Mouse (Mus musculus) heart, adult 9 months (tissue): ENCODE data around the gene Arfgef3.
"Not testable (repeated sequence)": the region's sequence is repeated elsewhere in the genome, so short reads cannot be mapped to it uniquely, and the experiment has no call there.

ENCODE experiments used
- DNase-seq, 2 experiments: peaks; one replicate each; pipeline ENCODE4 v3.0.0; 2022; ENCODE audit warnings: low spot score in 2 of 2

The Arfgef3 gene

GRCm38 (mm10) chr10:18681385-18681954 is 62.3 kb downstream of the Arfgef3 start:
- no peak for DNase-seq

GRCm38 (mm10) chr10:18680661-18681384 is 62.9 kb downstream of the Arfgef3 start:
- no peak for DNase-seq

DNA sequence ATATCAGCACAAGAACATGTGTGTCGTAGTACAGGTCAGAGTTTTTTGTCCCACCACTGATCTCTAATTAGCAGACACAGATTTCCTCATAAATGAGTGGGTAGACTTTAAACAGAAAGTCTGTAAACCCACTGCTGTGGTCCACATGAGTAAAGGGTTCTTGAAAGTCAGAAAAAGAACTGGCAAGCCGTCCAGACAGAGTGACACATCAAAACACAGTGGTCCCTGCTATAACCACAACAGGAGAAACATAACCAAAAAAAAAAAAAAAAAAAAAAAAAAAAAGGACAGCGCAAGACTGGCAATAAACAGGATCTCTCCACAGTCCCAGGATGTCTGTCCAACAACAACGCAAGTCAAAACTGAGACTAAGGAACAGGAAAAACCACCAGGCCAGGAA is 64.9 kb downstream of the Arfgef3 start:
- DNase-seq = no peak

- DNase-seq = no peak
Measured at GRCm38 (mm10) chr10:18664794-18665193, 79.0 kb downstream of the Arfgef3 start.

DNA sequence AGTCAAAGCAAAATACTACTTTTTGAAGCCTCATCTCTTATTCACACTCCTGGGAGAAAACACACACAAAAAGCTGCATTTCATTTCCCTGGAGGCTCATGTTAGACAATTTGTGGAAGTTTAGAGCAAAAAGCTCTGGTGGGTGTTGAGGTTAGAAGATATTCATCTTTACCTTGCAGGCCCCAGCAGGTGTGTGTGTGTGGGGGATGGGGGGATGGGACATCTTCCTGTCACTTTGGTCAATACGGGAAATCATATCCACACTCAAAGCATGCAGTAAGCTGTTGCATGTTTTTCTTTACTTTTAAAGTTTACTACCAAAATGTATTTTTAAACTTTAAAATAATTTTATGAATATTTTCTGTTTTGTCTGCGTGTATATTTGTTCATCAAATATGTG is 79.7 kb downstream of the Arfgef3 start:
- DNase-seq = no peak

DNA sequence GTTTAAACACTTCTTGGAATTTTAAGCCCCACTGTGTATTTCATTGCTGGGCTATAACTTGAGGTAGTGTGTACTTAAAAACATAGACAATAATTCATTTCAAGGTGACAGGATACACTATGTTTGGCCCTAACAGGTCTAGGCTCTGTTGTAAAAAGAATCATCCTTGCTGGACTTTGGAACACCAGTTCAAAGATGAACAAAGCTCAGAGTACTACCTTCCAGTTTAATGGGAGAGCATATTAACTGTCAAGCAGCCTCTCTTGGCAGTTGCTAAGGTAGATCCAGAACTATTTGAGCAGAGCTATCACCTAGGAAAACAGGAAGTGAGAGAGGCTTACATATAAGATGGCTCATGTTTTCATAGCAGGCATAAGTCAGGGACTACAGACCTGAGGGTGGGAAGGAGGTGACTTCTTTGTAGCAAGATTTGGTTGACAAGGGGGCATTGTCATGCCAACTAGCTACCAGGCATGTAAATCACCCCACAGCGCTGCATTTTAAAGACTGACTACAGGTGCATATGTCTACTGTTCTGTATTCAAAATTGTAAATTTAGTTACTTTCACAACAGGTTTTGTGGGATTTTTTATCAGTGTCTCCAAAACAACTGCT is 82.0 kb downstream of the Arfgef3 start:
- no peak for DNase-seq

- no peak for DNase-seq
Measured at GRCm38 (mm10) chr10:18660998-18661397, 82.8 kb downstream of the Arfgef3 start.

DNA sequence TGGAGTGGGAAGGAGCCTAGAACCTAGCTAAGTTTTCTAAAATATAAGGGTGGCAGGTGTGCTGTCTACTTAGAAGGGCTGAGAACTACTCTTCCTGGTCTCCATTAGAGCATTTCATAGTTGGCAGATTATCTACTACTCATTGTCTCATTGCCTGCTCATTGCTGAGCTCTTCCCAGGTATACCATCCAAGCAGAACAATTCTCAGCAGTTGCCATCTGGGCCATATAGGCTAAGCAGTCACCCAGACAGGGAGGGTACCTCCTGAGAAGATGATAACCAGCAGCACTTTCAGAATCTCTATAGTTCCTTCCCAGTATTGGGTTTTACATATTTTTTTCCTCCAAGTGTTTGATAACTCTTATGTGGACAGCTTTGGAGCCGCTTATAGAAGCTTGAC is 86.2 kb downstream of the Arfgef3 start:
- DNase-seq = no peak

DNA sequence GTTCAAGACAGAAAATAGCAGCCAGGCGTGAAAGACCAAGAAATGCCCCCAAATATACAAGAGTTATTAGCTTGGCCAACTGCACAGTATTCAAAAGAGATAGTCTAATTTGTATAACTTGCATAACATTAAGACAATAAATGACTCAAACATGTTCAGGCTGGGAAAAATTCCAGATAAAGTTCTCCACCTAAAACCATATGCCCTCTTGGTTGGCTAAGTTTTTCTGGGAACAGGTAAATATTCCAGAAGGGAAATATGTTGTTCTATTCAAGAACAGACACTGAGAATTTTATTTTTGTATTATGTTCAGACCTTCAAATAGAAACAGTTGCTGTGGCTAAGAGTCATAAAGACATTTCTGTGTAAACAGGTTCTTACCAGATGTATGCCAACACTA is 96.7 kb downstream of the Arfgef3 start:
- DNase-seq = no peak

DNA sequence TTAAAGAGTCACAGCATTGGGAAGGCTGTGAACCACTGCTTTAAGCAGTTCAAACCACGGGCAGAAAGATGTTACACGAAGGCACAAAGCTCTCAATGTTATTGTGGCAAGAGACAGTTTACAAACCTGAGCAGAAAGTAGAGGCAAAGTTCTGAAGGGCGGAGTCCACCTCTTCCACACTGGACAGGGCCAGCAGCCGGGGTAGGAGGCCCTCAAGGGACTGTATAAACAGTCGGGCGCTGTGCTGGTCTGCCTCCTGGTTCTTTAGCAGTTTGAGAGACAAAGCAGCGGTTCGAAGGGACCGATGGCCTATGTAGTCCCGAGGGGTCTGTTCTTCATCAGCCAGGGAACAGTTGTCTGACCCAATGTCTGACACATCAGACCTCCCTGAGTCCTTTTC is 97.7 kb downstream of the Arfgef3 start:
- DNase-seq = no peak

DNA sequence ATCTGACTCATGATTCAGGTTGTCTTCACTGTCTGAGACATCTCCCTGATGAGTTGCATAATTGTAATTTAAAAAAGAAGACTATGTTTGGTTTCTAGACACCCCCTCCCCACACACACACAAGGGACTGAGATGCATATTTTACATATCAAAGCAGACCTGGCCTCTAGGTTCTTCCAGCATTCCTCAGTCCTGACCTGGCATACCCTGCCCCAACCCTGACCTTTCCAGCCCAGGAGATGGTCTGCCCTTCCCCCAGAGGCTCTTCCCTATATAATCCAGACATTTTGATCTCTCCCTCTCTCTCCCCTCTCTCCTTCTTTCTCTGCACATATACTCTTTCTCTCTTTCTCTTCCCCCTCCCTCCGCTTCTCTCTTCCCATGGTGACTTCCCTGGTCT is 99.4 kb downstream of the Arfgef3 start:
- DNase-seq = no peak

GRCm38 (mm10) chr10:18643506-18643905 is 100.2 kb downstream of the Arfgef3 start:
- DNase-seq = no peak

DNA sequence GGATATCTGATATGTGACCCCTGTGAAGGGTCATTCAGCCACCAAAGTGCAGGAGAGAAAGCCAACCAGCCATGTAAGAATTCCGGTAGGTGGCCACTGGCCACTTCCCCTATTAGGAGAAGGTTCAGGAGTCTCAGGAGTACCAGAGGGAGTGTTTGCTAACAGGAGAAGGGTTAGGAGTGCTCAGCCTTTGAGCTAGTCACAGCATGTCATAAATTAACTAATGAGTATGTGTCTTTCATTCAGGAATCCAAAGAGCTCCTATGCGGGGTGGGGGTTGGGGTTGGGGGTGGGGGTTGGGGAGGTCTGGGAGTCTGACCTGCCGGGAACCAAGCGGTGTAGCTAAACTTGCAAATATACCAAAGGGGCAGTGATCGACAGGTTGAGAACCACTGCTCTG is 100.9 kb downstream of the Arfgef3 start:
- no peak for DNase-seq

GRCm38 (mm10) chr10:18640596-18640995 is 103.2 kb downstream of the Arfgef3 start:
- DNase-seq = no peak

DNA sequence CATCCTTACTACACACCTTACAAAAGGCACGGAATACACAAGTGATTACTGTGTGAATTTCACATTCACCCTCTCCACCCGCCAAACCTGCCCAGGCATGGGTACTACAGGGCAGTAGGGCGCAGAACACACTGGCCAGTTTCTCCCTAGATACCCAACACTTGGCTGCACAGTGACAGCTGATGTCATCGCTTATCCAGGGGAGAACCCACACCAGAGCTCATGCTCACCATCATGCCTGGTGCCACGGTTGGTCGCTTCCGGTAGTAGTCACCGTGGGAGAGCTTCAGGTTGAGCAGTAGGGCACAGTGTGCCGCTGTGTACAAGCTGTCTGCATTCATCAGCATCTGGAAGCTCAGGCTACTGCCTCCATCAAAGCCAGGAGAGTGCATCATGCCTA is 108.3 kb downstream of the Arfgef3 start:
- no peak for DNase-seq

GRCm38 (mm10) chr10:18634405-18634985 is 109.3 kb downstream of the Arfgef3 start:
- DNase-seq = no peak

DNA sequence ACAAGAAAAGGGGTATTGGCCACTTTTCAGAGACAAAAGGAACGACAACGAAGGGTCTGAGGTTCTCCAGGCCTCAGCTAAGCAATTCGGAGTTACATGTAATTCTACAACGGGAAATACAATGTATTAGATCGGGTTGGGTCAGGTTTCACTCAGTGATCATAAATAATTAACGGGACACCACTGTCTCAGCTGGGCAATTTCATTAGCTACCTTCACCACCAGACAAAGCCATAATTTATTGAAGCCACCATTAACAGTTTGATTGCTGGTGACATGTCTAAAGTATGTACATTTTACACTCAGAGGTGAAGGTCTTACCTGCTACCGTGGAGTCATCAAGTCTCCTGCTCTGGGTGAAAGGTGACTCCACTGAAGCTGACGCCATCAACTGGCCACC is 113.3 kb downstream of the Arfgef3 start:
- no peak for DNase-seq

DNA sequence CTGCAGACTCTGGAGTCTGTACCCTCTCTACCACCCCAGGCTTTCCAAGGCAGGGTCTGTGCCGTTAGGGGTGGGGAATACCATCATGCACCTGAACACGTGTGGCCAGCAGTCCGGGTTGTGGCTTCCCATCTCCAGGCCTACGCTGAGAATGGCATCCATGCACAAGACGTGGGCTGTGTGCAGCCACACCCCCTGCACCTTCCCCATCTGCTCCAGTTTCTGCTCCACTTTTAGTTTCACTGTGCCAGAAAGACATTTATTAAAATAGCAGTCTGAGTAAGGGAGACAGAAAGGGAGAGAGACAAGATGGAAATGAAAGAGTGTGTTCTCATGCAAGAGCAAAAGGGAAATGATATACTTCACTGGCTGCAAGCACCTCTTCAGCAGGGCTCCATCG is 116.2 kb downstream of the Arfgef3 start:
- DNase-seq = no peak

DNA sequence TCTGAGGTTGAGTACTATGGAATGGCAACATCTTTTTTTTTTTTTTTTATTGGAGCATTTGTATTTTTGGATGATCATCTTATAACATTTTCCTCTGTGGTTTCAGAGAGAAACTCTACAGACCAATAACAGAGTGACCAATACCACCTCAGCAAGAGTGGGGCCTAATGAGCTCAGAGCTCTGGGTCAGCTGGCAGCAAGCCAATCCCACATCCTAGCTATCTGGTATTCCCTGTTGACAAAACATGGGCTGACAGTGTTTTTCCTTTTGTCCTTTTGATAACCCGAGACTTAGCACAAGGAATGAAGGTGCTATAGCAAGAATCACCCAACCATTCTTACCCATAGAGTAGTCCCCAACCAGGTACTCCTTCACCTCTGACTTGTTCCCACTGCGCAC is 131.0 kb downstream of the Arfgef3 start:
- DNase-seq = no peak

DNA sequence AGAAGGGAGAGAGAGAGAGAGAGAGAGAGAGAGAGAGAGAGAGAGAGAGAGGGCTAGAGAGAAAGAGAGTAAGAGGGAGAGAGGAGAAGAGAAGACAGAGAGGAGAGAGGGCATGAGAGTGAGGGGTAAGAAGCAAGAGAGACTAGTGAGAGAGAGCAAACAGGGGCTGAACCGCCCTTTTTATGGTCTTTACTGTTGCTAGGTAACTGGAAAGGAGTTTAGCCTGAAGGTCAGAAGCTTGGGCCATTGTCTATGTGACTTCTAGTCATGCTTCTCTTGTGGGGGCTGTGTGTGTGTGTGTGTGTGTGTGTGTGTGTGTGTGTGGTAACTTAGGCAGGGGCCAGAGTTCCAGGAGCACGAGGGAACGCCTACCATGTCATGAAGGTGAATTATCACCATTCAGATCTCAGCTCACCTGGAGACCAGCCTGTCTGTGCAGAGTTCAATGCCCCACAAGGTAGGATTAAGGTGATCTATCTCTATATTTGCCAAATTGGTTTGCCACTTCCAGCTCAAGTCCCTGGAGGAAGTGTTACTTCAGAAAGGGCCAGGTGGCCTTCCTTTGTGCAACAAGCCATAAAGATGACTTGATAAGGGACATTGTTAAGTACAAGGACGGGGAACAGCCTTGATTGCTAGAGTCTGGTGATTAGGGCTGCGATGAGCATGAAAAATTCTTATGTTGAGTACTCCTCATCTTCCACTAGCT is 138.8 kb downstream of the Arfgef3 start:
- not testable (repeated sequence) for DNase-seq

GRCm38 (mm10) chr10:18602030-18602429 is 141.7 kb downstream of the Arfgef3 start:
- DNase-seq = peak; percentile 13 to 30

GRCm38 (mm10) chr10:18597601-18598000 is 146.1 kb downstream of the Arfgef3 start:
- no peak for DNase-seq
